Mouse (Mus musculus) lung, postnatal 0 days (tissue): Measurements from ENCODE around the gene Abhd14b. TPM values are rescaled to one million over a fixed set of nuclear protein-coding genes. Genes with fewer than 3 reads are reported as not detected.

Source experiments
- ATAC-seq: fragments of 200-750 bp; cut with Nextera tagmentation; 2 replicates; pipeline ENCODE4 v1.8.0; 2017; ENCODE audit warnings: moderate library complexity
- DNase-seq: peaks from one replicate; pipeline ENCODE4 v3.0.0-alpha.2; 2016; ENCODE audit warnings: low spot score
- H3K27ac ChIP-seq: fragments of 300-500 bp; sonication (generic); 2 replicates; pipeline ENCODE4 v1.5.1; 2014; ENCODE audit warnings: antibody characterized with exemption, mild to moderate bottlenecking, low read length, mixed read lengths
- H3K27me3 ChIP-seq: fragments of 300-500 bp; sonication (generic); replicated peaks from 2 replicates; pipeline ENCODE4 v1.6.1; 2014; ENCODE audit warnings: low read length, mixed read lengths; ENCODE audit not compliant: insufficient read depth
- H3K36me3 ChIP-seq: fragments of 300-500 bp; sonication (generic); 2 replicates; pipeline ENCODE4 v1.6.1; 2014; ENCODE audit warnings: low read length, mixed read lengths; ENCODE audit not compliant: insufficient read depth
- H3K4me1 ChIP-seq: fragments of 300-500 bp; sonication (generic); 2 replicates; pipeline ENCODE4 v1.6.1; 2014; ENCODE audit warnings: antibody characterized with exemption, low read depth, low read length, mixed read lengths; ENCODE audit not compliant: insufficient read depth
- H3K4me2 ChIP-seq: fragments of 300-500 bp; sonication (generic); replicated peaks from 2 replicates; pipeline ENCODE4 v1.6.1; 2014; ENCODE audit warnings: low read depth, mild to moderate bottlenecking, low read length, moderate library complexity, mixed read lengths
- H3K4me3 ChIP-seq: fragments of 300-500 bp; sonication (generic); 2 replicates; pipeline ENCODE4 v1.5.1; 2014; ENCODE audit warnings: low read depth, low read length
- H3K9ac ChIP-seq: fragments of 300-500 bp; sonication (generic); replicated peaks from 2 replicates; pipeline ENCODE4 v1.6.1; 2014; ENCODE audit warnings: low read depth, mild to moderate bottlenecking
- H3K9me3 ChIP-seq: fragments of 300-500 bp; sonication (generic); 2 replicates; pipeline ENCODE4 v1.6.1; 2016; ENCODE audit warnings: low read length, mixed read lengths
- CTCF ChIP-seq: IDR thresholded peaks from 2 replicates; pipeline ENCODE4 v1.5.1; 2016; ENCODE audit warnings: antibody characterized with exemption, mild to moderate bottlenecking
- EP300 ChIP-seq: IDR thresholded peaks from 2 replicates; pipeline ENCODE4 v1.6.1; 2016; ENCODE audit warnings: antibody characterized with exemption, mild to moderate bottlenecking, control low read depth
- WGBS: fragments of 180-500 bp; shearing (Covaris S2); extraction: QIAGEN DNeasy Blood & Tissue Kit; methylation state at CpG from one replicate; pipeline ENCODE4 v1.1.7; 2014; 5-methylcytosine and 5-hydroxymethylcytosine counted together
- polyA plus RNA-seq: library from polyadenylated mRNA; unstranded; fragments of >200 nt; fragmentation: Nextera tagmentation; extraction: Ambion mirVana; gene quantifications from 2 replicates; pipeline ENCODE4 v1.2.1, GENCODE M21; 2015

Gene Abhd14b
- polyA plus RNA-seq, 1 experiment from 2014 or later, result 31.1 TPM

DNA sequence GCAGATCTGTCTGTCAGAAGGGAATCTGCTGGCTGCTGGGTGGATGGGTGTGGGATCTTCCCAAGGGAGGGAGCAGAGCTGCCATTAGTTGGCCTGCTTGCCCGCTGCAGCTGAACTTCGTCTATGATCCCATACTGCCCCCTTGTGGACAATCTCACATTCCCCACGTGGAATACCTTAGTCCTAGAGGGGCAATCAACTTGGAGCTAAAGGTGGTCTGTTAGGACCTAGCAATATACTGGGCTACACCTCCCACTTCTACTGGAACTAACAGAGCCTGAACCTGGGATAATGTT, 25.4 kb upstream of the Abhd14b start:
- 0% methylated on average over 3 of the region's 3 CpGs for WGBS
- DNase-seq, result peak; percentile 93
- Histone ChIP-seq H3K4me1 (peaks cover 13% of the 10 kb centered on the region; the same call in 1 of the 2 replicates), H3K4me2 (peak overlapping the region; percentile 42), H3K9ac (no peak overlapping the region), H3K27ac (no peak overlapping the region), H3K9me3 (no peaks in the 10 kb centered on the region), H3K36me3 (no peaks in the 10 kb centered on the region), H3K27me3 (no peaks in the 10 kb centered on the region), H3K4me3 (no peak overlapping the region)
- peak; percentile 84 for ATAC-seq
- TF ChIP-seq EP300, result no peak
- peak; percentile 97 for TF ChIP-seq CTCF

DNA sequence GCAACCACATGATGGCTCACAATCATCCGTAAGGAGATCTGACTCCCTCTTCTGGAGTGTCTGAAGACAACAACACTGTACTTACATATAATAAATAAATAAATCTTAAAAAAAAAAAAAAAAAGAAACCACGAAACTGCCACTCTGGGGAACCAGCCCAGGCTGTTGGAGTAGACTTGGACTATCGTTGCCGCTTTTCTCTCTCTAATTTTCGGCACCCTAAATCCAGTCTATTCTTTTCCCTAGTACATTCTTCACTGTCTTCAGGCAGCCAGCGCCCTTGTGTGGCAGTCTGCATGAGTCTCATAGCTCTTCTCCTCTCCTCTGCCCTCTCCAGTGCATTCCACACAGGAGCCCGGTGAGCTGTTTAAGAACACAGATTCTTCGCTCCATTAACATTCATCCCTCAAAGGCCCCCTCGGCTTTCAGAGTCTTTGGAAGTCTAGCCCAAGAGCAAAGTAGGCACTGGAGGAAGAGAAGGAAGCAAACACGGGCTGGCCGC, 18.5 kb upstream of the Abhd14b start:
- DNase-seq (peak; percentile 57), ATAC-seq (peak; percentile 60)
- no peak for TF ChIP-seq EP300
- TF ChIP-seq CTCF, result peak; percentile 31; the same call in 1 of the 2 replicates
- Histone ChIP-seq H3K4me1 (peaks cover 11% of the 10 kb centered on the region; the same call in 1 of the 2 replicates), H3K27ac (peak overlapping the region; percentile 95), H3K4me3 (peak overlapping the region; percentile 83), H3K9me3 (no peaks in the 10 kb centered on the region), H3K27me3 (no peaks in the 10 kb centered on the region), H3K9ac (peak overlapping the region; percentile 56), H3K4me2 (peak overlapping the region; percentile 75), H3K36me3 (peaks cover 14% of the 10 kb centered on the region; the same call in 1 of the 2 replicates)
- WGBS, result 5% methylated on average over 11 of the region's 11 CpGs

- peak within 1 kb of the TSS; percentile 77 for H3K4me2 ChIP-seq
- WGBS, result under 1% methylated on average over 54 of the region's 55 CpGs
- peak; percentile 98 for DNase-seq
- TF ChIP-seq CTCF, result no peak
- TF ChIP-seq EP300, result peak; percentile 71
- peak within 1 kb of the TSS; percentile 83 for H3K4me3 ChIP-seq
- peak; percentile 96 for ATAC-seq
- H3K9me3 ChIP-seq, result no peaks in the 10 kb centered on the region
- peak within 1 kb of the TSS; percentile 95 for H3K27ac ChIP-seq
- no peaks in the 10 kb centered on the region for H3K27me3 ChIP-seq
- H3K9ac ChIP-seq, result peak within 1 kb of the TSS; percentile 99
- peaks cover 14% of the 10 kb centered on the region; the same call in 1 of the 2 replicates for H3K36me3 ChIP-seq
- peaks cover 11% of the 10 kb centered on the region; the same call in 1 of the 2 replicates for H3K4me1 ChIP-seq
Measured at GRCm38 (mm10) chr9:106429221-106430014, 17.8 kb upstream of the Abhd14b start, which contains the start of gene Rpl29. Rpl29 (plus strand) TSS chr9:106429454.

GRCm38 (mm10) chr9:106430015-106430264, 17.3 kb upstream of the Abhd14b start:
- Histone ChIP-seq H3K4me3 (peak overlapping the region; percentile 83), H3K9ac (peak overlapping the region; percentile 99), H3K4me2 (peak overlapping the region; percentile 77), H3K36me3 (peaks cover 14% of the 10 kb centered on the region; the same call in 1 of the 2 replicates), H3K27ac (peak overlapping the region; percentile 95), H3K9me3 (no peaks in the 10 kb centered on the region), H3K27me3 (no peaks in the 10 kb centered on the region), H3K4me1 (peaks cover 11% of the 10 kb centered on the region; the same call in 1 of the 2 replicates)
- WGBS, result under 1% methylated on average over 4 of the region's 4 CpGs
- DNase-seq (no peak), ATAC-seq (no peak)
- TF ChIP-seq EP300 (no peak), CTCF (no peak)

DNA sequence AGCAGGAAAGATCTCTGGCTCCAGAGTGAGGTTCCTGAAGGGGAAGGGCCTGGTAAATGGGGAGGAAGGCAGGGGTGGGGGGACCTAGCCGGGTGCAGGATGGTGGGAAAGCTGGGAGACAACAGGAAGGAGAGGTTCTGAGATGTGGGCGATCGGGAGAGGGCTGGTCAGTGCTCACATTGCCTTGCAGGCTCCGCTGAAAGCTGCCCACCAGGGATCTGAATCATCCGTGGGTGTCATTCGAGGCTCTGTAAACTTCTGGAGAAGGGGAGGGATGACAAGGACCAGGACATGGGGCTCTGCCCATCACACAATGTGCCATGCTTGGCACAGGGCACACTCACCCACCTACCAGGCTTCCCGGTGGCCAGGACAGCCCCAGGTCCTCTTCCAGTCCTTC, 13.9 kb upstream of the Abhd14b start:
- Histone ChIP-seq H3K4me2 (no peak overlapping the region), H3K4me1 (peaks cover 11% of the 10 kb centered on the region; the same call in 1 of the 2 replicates), H3K27me3 (no peaks in the 10 kb centered on the region), H3K36me3 (peaks cover 14% of the 10 kb centered on the region; the same call in 1 of the 2 replicates), H3K9me3 (no peaks in the 10 kb centered on the region), H3K27ac (no peak overlapping the region), H3K4me3 (no peak overlapping the region), H3K9ac (no peak overlapping the region)
- TF ChIP-seq CTCF (no peak), EP300 (no peak)
- no peak for ATAC-seq
- no peak for DNase-seq
- 57% methylated on average over 4 of the region's 7 CpGs for WGBS

GRCm38 (mm10) chr9:106436566-106436965, 10.7 kb upstream of the Abhd14b start:
- no peak for DNase-seq
- H3K4me2 ChIP-seq, result no peak overlapping the region
- peaks cover 11% of the 10 kb centered on the region; the same call in 1 of the 2 replicates for H3K36me3 ChIP-seq
- H3K4me3 ChIP-seq, result no peak overlapping the region
- H3K27ac ChIP-seq, result no peak overlapping the region
- no peak overlapping the region for H3K9ac ChIP-seq
- no peaks in the 10 kb centered on the region for H3K9me3 ChIP-seq
- H3K27me3 ChIP-seq, result no peaks in the 10 kb centered on the region
- WGBS, result 74% methylated on average over 9 of the region's 9 CpGs
- TF ChIP-seq EP300, result no peak
- no peak for TF ChIP-seq CTCF
- H3K4me1 ChIP-seq, result no peaks in the 10 kb centered on the region; the same call in 1 of the 2 replicates
- no peak for ATAC-seq
